Mouse (Mus musculus) myocyte (in vitro differentiated cells): Measurements from ENCODE around the gene Myh7b.

ENCODE experiments used
- MYOD1 ChIP-seq, 3 experiments: IDR thresholded peaks; one replicate each; pipeline ENCODE4 v1.6.1; 2011; ENCODE audit warnings: control low read depth in 2 of 3, low read depth in 2 of 3, mild to moderate bottlenecking in 2 of 3, moderate library complexity in 1 of 3; ENCODE audit not compliant: insufficient read length in 2 of 3, control insufficient read depth in 1 of 3
- POLR2A ChIP-seq: IDR thresholded peaks from one replicate; pipeline ENCODE4 v1.6.1; 2011; ENCODE audit warnings: low read depth, mild to moderate bottlenecking, control low read depth, moderate library complexity; ENCODE audit not compliant: insufficient read length
- USF1 ChIP-seq: IDR thresholded peaks from one replicate; pipeline ENCODE4 v1.6.1; 2011; ENCODE audit warnings: low read depth, mild to moderate bottlenecking, control low read depth, moderate library complexity

DNA sequence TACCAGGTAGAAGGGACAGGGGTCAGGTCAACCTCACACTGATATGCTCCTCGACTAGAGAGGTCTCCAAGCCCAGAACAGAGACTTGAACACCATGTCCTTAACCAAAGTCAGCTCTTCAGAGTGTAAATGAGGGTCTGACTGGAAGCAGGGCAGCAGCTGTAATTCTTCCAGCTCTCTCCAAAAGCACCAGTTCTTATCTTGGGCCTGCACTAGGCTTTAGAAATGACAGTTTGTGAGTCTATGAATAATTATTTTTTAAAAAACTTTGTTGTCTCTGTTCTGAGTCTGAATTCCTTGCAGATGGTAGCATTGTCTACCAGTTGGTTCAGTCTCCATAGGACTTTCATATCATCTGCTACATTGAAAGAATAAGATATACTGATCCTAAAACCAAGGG, 48.8 kb upstream of the Myh7b start:
- TF ChIP-seq POLR2A (no peak), USF1 (no peak), MYOD1 (IDR thresholded peaks at IDR 0.05; ENCODE audit: control insufficient read depth in 1 of 3, insufficient read length in 2 of 3, low read depth in 2 of 3) (no peak)
